Mouse (Mus musculus) G1E (cell line): ENCODE data around the gene Gm45716.

ENCODE experiments used
- CTCF ChIP-seq: IDR thresholded peaks from 2 replicates; pipeline ENCODE4 v1.5.1; 2012; ENCODE audit warnings: low read depth, low read length, inconsistent platforms, mixed read lengths
- GATA1 ChIP-seq: IDR thresholded peaks from 2 replicates; pipeline ENCODE4 v1.6.1; 2012; ENCODE audit warnings: borderline replicate concordance, low read length, inconsistent platforms, mixed read lengths
- POLR2AphosphoS5 ChIP-seq: IDR thresholded peaks from 2 replicates; pipeline ENCODE4 v1.6.1; 2012; ENCODE audit warnings: low read depth, low read length, inconsistent platforms; ENCODE audit not compliant: insufficient replicate concordance

DNA sequence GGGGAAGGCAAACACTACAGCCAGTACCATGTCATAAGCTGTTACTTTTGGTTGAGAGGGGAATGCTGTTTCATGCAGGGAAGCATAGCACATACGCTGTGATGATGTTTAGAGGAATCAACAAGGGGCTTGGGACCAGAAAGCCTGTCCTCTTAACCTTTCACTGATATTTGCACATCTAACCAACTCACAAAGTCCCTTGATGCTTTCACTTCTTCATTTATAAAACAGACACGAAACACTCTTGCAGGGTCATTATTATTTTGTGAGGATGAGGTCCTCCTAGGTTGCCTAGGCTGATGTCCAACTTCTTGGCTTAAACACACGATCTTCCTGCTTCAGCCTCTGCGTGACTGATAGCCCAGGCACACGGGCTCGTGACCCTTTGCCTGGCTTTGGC, 58.1 kb downstream of the Gm45716 start:
- TF ChIP-seq CTCF = no peak
- no peak for TF ChIP-seq GATA1
- TF ChIP-seq POLR2AphosphoS5 = no peak
